Mouse (Mus musculus): ENCODE measurements around the gene Ist1. TPM values are rescaled to one million over a fixed set of nuclear protein-coding genes. Genes with fewer than 3 reads are reported as not detected.

Ist1 gene
- total RNA-seq, 2 experiments from 2014 or later = 69.4 to 77.7 TPM

GRCm38 (mm10) chr8:109687248-109687647, 5.8 kb downstream of the Ist1 start:
- no peak for DNase-seq (ENCODE audit: low spot score in 2 of 2)

GRCm38 (mm10) chr8:109682120-109682519, 10.9 kb downstream of the Ist1 start:
- DNase-seq (ENCODE audit: low spot score in 2 of 2) = no peak

GRCm38 (mm10) chr8:109681535-109681934, 11.5 kb downstream of the Ist1 start:
- DNase-seq (ENCODE audit: low spot score in 2 of 2) = no peak

GRCm38 (mm10) chr8:109675896-109676643, 17.0 kb downstream of the Ist1 start:
- DNase-seq (ENCODE audit: low spot score in 2 of 2) = peak; percentile 52 to 67

GRCm38 (mm10) chr8:109673596-109673995, 19.5 kb downstream of the Ist1 start:
- no peak for DNase-seq (ENCODE audit: low spot score in 2 of 2)

GRCm38 (mm10) chr8:109672656-109673055, 20.4 kb downstream of the Ist1 start:
- no peak for DNase-seq (ENCODE audit: low spot score in 2 of 2)

- DNase-seq (ENCODE audit: low spot score in 2 of 2) = no peak
These were observed 26.4 kb downstream of the Ist1 start for GRCm38 (mm10) chr8:109666616-109667015.

- DNase-seq (ENCODE audit: low spot score in 2 of 2) = no peak
These were observed 30.7 kb downstream of the Ist1 start for GRCm38 (mm10) chr8:109662328-109662727.

- DNase-seq (ENCODE audit: low spot score in 2 of 2) = peak in 1 of 2 experiments; percentile 13
These were observed 36.2 kb downstream of the Ist1 start for GRCm38 (mm10) chr8:109656860-109657259.

- DNase-seq (ENCODE audit: low spot score in 2 of 2) = no peak
These were observed 42.3 kb downstream of the Ist1 start for GRCm38 (mm10) chr8:109650801-109651200.

- DNase-seq (ENCODE audit: low spot score in 2 of 2) = no peak
These were observed 44.6 kb downstream of the Ist1 start for GRCm38 (mm10) chr8:109648469-109648868.

- DNase-seq (ENCODE audit: low spot score in 2 of 2) = no peak
These were observed 45.7 kb downstream of the Ist1 start for GRCm38 (mm10) chr8:109647331-109647730.

GRCm38 (mm10) chr8:109641236-109641635, 51.8 kb downstream of the Ist1 start:
- no peak for DNase-seq (ENCODE audit: low spot score in 2 of 2)

GRCm38 (mm10) chr8:109640410-109640809, 52.6 kb downstream of the Ist1 start:
- DNase-seq (ENCODE audit: low spot score in 2 of 2) = no peak

GRCm38 (mm10) chr8:109638851-109639250, 54.2 kb downstream of the Ist1 start:
- no peak for DNase-seq (ENCODE audit: low spot score in 2 of 2)

- DNase-seq (ENCODE audit: low spot score in 2 of 2) = no peak
These were observed 57.9 kb downstream of the Ist1 start for GRCm38 (mm10) chr8:109635146-109635545.

- no peak for DNase-seq (ENCODE audit: low spot score in 2 of 2)
These were observed 60.6 kb downstream of the Ist1 start for GRCm38 (mm10) chr8:109632498-109632897.

GRCm38 (mm10) chr8:109628638-109629037, 64.4 kb downstream of the Ist1 start:
- peak in 1 of 2 experiments; percentile 40 for DNase-seq (ENCODE audit: low spot score in 2 of 2)

Other genes starting within 250 kb of the Ist1 start
- gene Pmfbp1, start 199.2 kb downstream of the Ist1 start, total RNA-seq (2021) = under 1 TPM; 0.28 TPM
- gene Dhx38, start 127.4 kb downstream of the Ist1 start, total RNA-seq (2021) = 10 to 100 TPM; 28.5 to 28.9 TPM
- gene Txnl4b, start 127.4 kb downstream of the Ist1 start, total RNA-seq (2021) = 10 to 100 TPM; 15.6 to 17.5 TPM
- gene Hp, start 114.1 kb downstream of the Ist1 start, total RNA-seq (2021) = under 1 TPM in 1 of 2 experiments, not detected in 1; 0.26 TPM
- 10 to 100 TPM; 16.3 to 20.3 TPM for gene Dhodh, start 84.6 kb downstream of the Ist1 start, total RNA-seq (2021)
- gene Pkd1l3, start 78.7 kb downstream of the Ist1 start, total RNA-seq (2021) = under 1 TPM; 0.73 to 0.91 TPM
- gene Zfp821, start 12.3 kb upstream of the Ist1 start, total RNA-seq (2021) = 10 to 100 TPM; 38.2 to 41.0 TPM
- 10 to 100 TPM; 42.8 to 45.0 TPM for gene Atxn1l, start 44.5 kb upstream of the Ist1 start, total RNA-seq (2021)
- gene Ap1g1, start 85.3 kb upstream of the Ist1 start, total RNA-seq (2021) = 10 to 100 TPM; 82.6 to 88.8 TPM
- 10 to 100 TPM; 34.3 to 37.3 TPM for gene Phlpp2, start 175.3 kb upstream of the Ist1 start, total RNA-seq (2021)

All from left cerebral cortex, adult 18-20 months (tissue).